Mouse (Mus musculus) cerebellum, adult 8-10 months (tissue): ENCODE results near the gene Csrnp3.

Experiments used
- DNase-seq: peaks from one replicate; pipeline ENCODE4 v3.0.0; 2022

Csrnp3 gene

GRCm38 (mm10) chr2:66024837-66025236 lies 179.3 kb downstream of the Csrnp3 start:
- no peak for DNase-seq

- no peak for DNase-seq
Observed at GRCm38 (mm10) chr2:66028812-66029211, 183.2 kb downstream of the Csrnp3 start.

GRCm38 (mm10) chr2:66034907-66035679 lies 189.5 kb downstream of the Csrnp3 start:
- DNase-seq = no peak

- no peak for DNase-seq
Observed at GRCm38 (mm10) chr2:66040611-66041010, 195.0 kb downstream of the Csrnp3 start.

GRCm38 (mm10) chr2:66041203-66041916 lies 195.8 kb downstream of the Csrnp3 start:
- DNase-seq = no peak

GRCm38 (mm10) chr2:66041917-66042419 lies 196.4 kb downstream of the Csrnp3 start:
- peak; percentile 69 for DNase-seq

GRCm38 (mm10) chr2:66043441-66044404 lies 198.2 kb downstream of the Csrnp3 start:
- no peak for DNase-seq

- no peak for DNase-seq
Observed at GRCm38 (mm10) chr2:66044405-66045089, 199.0 kb downstream of the Csrnp3 start.

- no peak for DNase-seq
Observed at GRCm38 (mm10) chr2:66063291-66063690, 217.7 kb downstream of the Csrnp3 start.

- no peak for DNase-seq
Observed at GRCm38 (mm10) chr2:66069454-66069853, 223.9 kb downstream of the Csrnp3 start.

GRCm38 (mm10) chr2:66080731-66081130 lies 235.2 kb downstream of the Csrnp3 start:
- no peak for DNase-seq
